Mouse (Mus musculus) CH12F3 (cell line): ENCODE measurements around the gene Nin.

ENCODE experiments used
- in situ Hi-C: fragments of 300-500 bp; cut with MboI; formaldehyde crosslinking; loops from 2 replicates; pipeline ENCODE4 v1.14.3; 2020; ENCODE audit warnings: low sequenced_read_pairs

Gene Nin

DNA sequence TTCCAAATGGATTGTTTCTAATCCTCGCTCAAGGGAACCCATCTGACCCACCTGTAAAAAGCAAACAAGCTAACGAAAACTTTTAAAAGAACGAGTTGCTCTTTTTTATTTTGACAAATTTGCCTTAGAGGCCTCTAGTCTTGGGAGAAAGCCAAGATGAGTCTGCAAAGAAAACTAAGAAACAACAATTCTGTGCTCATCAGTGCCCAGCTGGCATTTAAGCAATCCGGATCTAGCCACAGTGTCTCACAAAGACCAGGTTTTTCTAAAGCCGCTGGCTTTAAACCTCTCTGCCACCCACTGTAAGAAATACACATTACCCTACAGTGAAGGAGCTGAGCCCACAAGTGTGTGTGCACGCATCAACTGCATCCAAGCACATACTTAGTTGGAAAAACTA, 88.1 kb downstream of the Nin start:
- in situ Hi-C loops: no loop called here

DNA sequence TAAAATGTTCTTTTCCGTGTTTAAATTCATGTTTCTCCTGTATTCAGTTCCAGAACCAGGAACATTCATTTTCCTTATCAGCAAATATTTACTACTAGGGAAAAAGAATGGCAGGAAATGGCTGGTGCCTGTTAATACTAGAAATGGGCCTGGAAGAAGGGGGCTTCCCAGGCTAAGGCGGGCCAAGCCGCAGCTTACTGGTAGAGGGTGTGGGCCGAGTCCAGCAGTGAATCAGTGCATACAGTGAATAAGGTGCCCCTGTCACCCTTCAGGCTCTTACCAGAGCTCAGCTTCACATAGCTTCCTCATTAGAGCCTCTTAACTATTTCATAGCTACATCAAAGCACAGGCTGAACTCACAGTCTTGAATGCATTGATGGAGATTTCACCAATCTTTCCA, 89.9 kb downstream of the Nin start:
- in situ Hi-C loops: no loop called here

DNA sequence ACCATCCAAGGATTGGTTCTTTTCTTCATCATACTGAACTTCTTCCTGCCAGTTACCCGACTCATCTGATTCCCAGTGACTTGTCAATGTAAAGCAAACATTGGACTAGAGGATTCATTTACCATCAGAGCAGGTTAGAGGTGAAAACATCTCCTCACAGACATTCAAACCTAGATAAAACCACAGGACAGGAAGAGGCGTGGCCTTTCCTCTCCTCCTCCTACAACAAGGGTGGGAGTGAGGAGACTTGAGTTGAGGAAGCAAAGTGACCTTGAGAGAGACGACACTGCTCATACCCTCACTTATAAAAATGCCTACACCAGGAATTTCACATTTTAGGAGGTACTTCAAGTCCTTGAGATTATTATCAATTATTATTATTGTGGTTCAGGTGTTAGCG, 95.4 kb downstream of the Nin start:
- in situ Hi-C loops: no loop called here

DNA sequence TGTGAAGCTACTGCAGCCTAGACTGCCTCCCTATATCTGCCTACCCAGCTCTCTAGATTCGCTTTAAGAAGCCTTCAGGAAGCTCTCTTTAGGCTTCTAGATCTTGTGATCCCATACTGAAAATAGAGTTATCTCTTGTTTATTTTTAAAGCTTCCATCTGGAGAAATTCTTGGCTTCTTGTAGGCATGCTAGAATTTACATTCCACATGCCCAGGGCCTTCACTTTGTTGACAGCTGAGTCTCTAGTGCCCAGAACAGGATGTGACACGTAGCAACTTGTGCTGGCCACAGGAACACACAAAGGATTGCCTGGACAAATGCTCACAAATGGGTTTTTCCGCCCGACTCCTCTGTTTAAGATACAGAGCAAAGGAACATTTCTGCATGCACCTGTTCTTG, 97.6 kb downstream of the Nin start:
- in situ Hi-C loops: no loop called here

DNA sequence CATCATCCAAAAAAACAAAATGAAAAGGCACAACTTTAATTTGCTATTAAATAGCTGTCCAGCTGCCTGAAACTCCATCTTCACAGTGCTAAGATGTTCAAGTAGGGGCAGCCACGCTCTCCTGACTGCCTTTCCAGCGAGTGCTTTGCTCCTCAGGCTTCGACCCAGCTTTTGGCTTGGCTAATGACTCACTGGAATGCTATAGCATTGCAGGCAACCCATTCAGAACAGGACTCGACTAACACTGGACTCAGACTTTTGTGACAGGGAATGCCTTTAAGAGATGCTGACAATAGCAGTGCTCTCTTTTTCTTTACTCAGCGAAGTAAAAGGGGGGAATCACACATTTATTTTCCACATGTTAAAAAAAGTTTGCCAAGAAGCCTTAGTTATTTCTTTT, 101.8 kb downstream of the Nin start:
- in situ Hi-C loops: no loop called here

DNA sequence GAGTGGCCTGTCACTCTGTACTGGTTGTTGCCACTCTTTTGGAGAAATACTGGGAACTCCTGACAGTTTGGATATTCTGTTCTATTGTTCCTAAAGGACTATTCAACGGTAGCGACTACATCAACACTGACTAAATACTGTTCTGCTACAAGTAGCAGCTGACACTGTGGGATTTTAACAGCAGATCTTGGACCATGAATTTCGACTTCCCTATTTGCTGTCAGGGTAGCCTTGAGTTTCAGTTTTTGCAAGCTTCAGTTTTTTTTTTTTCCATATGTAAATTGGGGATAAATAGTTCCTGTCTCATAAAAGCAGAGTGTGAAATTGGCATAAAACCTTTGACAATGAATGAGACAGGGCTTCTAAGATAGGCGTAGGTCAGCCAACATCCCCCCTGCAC, 103.2 kb downstream of the Nin start:
- in situ Hi-C loops: no loop called here

DNA sequence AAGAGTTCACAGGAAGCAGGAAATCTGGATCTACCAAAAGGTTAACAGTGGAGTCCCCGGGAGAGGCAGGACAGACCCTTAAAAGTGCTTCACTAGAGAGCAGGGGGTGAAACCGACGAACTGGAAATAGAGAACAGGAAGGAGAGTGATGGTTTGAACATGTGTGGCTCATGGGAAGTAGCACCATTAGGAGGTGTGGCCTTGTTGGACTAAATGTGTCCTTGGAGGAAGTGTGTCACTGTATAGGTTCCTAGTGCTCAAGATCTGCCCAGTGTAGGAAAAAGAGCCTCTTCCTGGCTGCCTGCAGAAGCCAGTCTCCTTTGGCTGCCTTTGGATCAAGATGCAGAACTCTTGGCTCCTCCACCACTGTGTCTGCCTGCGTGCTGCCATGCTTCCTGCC, 108.4 kb downstream of the Nin start:
- in situ Hi-C loops: no loop called here

DNA sequence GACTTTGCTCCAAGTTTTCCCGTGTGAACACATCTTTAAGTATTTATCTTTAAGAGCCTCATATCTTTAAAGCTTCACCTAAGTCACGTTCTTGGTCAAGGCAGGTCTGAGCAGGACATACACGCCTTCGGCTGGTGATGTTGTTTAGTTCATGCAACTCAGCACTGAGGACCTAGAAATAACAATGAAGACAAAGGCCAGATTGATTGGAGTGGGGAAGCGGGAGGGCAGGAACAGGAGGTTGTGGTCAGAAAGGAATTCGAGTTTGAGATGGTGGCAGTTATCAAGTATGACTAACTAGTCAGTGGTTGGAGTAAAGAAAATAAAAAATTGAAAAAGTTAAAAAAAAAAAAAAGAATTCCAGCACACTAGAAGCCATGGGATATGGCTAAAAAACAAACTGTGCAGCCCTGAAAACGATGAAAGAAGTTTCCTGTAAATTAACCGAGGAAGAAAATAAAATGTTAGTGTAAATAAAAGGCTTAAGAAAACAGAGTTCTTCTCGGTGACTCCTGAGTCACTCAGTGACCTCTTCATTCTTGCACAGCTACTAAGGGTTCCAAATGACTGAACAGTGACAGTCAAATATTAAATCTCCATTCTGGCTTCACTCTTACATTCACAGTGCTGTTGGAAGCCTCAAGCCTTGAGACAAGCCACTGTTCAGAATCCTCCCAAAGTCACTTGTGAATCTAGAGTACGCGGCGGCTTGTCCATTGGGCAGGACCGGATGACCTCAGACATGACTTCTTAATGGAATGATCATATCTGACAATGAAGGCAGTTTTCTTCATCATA, 115.1 kb downstream of the Nin start:
- in situ Hi-C loops: no loop called here

DNA sequence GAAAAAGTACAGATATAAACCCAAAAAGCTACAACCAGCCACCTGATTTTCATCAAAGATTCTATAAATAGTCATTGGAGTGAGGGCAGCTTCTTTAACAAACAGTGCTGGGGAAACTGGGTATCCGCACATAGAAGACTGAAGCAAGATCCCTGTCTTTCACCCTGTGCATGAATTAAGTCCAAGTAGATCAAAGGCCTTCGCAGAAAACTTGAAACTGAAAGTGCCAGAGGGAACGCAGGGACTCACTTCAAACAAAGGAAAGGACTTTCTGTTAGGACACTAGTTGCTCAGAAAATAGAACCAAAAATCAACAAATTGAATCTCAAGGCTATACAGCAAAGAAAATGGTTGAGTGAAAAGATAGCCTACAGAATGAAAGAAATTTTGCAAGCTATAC, 118.1 kb downstream of the Nin start:
- in situ Hi-C loops: no loop called here

DNA sequence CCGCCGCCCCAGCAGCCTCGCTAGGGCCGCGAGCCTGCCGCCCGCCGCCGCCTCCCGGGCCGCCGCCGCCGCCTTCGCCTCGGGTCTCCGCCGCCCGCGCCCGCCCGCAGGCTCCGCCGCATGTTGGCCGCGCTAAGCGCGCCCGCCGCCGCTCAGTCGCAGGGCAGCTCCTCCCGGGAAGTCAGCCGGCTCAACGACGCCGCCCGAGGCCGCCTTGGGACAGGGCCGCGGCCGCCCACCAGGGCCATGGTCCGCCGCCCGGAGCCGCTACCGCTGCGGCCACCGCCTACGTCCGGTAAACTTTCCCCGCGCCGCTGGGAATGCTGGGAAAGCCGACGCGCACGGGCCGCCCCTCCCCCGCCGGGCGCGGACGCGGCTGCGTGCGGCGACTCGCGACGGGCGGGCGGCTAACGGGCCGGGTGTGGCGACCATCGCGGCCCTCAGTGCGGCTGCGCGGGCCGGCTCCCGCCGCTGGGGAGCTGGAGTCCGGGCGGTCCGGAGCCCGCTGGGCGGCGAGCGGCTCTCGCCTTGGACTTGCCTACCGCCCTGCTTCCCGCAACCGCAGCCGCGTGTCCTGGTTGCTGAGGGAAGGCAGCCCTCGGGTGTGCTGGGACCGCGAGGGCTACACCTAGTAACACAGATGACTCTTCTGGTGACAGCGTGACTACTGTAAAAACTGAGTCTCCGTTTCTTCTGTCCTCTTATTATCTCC, 126.6 kb downstream of the Nin start, which contains the start of gene Sav1:
Gene Sav1 (minus strand): TSS at position 217 of the 712 bp plus-strand sequence.
- in situ Hi-C loops: no loop called here

DNA sequence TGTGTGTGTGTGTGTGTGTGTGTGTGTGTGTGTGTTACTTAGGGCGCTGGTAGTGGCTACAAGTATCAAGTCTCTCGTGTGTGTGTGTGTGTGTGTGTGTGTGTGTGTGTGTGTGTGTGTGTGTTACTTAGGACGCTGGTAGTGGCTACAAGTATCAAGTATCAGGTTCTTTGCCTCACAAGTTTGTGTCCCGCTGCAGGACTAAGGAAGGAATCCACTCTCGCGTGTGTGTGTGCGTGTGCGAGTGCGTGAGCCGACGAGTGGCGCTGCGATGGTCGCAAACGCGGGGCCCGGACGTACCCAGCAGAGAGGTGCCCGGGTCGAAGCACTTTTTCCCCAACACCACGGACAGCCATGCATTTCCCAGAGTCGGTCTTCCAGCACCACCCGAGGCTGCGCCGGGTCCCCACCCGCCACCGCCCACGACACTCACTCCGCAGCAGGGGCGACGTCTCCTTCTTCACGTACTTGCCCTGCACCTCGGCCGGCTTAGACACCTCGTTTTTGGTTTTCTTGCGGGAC, 127.2 kb downstream of the Nin start:
- in situ Hi-C loops: no loop called here

DNA sequence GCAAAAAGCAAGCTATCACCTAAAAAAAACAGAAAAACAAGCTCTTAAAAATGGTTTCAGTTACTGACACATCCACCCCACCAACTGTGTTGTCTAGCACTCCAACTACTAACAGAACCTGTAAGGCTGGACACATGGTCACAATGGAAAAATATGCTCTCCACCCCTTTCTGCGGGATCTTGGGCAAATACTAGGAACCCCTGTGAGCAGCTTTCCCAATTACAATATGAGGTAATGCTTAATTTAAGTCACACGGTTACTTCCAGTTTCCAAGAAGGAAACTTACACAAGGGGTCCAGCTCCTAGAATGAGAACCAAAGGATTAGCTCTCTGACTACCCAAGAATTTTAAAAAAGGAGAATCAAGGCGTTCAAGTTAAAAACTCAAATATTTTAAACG, 128.0 kb downstream of the Nin start:
- in situ Hi-C loops: no loop called here

DNA sequence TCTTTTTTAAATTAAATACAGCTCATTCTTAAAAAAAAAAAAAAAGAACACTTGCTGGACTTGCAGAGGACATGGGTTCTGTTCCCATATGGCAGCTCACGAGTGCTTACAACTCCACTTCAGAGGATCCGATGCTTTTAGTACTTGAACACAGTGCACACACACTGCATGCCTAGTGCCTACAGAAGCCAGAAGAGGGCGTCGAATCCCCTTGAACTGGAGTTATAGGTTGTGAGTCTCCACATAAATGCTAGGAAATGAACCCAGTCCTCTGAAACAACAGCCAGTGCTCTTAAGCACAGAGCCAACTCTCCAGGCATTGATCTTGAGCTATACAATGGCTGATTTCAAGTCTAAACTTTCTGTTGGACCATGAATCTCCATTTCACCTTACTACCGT, 130.6 kb downstream of the Nin start:
- in situ Hi-C loops: no loop called here

DNA sequence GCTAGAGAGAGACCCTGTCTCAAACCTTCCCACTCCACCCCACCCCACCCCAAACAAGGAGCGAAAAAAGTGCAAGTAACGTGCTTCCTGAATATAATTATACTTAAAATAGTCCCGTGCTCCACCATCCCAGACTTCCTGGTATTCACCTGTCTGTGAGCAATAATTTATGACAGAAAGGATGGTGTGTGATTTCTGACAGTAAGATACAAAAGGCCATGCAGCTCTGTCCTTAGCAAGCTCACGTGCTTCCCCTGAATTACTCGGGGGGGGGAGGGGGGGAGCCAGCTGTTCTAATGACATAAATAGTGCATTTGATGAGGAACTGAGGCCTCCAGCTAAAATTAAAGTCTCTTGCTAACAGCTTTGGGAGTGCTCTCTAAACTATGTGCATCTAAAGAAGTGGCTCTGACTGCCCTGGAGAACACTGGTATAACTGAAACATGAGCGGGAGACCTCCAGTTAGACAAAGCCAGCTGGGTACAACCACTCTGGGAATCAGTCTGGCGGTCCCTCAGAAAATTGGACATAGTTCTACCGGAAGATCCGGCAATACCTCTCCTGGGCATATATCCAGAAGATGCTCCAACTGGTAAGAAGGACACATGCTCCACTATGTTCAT, 136.0 kb downstream of the Nin start:
- in situ Hi-C loops: no loop called here

DNA sequence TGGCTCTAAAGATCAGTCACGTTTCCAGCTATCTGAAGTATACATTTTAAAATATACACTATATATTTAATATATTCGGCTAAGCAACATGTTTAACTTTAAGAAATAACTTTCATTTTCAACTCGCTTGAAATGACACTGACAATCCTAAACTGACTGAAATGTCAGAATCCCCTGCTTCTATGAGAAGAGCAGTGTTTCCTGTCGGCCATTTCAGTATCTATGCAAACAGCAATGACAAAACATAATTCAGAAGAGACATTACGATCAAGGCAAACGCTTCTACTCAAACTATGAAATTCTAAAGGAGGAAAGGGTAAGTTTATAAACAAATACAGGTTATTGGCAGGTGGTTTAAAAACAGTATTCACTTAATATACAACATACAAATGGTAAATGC, 136.8 kb downstream of the Nin start:
- in situ Hi-C loops: no loop called here

DNA sequence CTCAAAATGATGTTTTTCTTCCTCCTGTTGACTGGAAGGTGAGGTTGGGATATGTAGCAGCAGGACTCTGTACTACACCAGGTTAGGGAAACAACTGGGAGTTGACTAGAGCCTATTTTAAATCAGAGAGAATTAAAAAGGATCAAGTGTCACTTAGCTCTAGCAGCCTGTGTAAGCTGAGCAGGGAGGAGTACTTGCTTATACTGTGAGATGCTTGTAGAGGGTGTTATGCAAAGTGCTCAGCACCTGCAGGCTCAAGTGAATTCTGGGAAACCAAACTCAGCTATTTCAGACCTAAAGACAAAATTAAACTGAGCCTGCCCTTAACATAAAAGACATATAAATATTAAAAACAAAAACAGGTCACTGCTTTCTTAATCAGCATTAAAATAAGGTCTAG, 139.9 kb downstream of the Nin start:
- in situ Hi-C loops: no loop called here

DNA sequence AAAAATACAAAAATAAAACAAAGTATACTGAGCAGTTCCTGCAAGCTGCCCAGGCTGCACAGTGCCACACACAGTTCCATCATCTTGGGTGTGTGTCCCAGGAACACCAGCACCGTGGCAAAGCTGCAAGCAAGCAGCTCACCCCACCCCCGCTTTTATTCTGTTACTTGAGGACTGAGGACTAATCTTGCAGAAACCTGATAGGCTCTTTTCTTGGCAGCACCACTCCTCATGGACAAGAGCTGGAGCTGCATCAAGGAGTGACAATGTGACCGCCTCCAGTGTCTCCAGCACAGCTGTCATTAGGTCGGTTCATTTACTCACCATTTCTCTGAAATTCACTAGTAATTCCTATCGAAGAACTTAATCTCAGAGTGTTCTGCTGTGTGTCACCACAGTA, 145.4 kb downstream of the Nin start:
- in situ Hi-C loops: no loop called here

DNA sequence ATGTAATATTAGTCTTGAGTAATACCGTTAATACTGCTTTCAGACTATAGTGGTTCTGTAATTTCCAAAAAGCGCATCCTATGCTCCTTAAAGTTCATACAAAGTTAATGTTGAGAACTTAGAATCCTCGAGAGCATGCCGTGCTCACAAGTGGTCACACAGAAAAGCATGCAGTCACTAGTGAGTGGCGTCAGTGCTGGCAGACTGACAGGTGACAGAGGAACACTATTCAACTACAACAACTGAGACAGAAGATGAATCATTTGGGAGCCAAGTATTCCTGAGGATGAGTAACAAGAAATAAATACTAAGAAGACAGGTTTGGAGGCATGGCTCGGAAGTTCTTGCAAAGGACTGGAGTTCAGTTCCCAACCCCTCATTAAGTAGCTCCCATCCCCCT, 146.4 kb downstream of the Nin start:
- in situ Hi-C loops: no loop called here

DNA sequence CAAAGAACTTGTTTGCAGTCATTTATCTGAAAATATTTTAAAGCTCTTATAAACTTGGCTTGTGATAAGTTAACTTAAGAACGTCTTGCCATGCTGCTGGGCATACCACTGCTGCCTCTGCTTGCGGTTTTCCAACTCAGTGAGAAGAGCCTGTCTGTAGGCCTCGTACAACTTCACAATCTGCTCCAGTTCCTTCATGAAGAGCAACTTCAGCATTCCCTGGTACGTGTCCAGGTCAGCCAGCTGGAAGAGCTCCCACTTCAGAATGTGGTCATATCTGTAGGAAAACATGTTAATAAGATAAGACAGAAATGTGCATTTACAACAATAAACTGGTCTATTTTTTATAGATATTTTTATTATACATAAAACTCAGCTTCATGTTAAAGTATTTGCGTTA, 147.4 kb downstream of the Nin start:
- in situ Hi-C loops: no loop called here

DNA sequence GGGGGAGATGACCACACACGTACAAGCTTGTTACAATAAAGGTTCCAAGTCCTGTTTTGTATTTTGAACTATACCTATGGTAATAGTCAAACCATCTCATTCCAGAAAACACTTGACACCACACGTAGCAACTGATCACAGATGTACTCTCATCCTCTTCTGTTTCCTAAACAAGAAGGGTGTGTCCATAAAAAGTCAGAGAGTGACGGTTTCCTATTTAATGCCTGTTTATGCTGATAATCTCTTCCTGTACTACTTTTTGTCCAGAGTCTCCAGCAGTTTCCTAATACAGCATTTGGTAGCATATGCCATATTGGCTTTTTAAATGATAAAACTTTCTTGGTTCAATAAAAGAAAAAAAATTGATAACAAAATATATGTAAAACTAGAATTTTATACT, 147.9 kb downstream of the Nin start:
- in situ Hi-C loops: no loop called here

DNA sequence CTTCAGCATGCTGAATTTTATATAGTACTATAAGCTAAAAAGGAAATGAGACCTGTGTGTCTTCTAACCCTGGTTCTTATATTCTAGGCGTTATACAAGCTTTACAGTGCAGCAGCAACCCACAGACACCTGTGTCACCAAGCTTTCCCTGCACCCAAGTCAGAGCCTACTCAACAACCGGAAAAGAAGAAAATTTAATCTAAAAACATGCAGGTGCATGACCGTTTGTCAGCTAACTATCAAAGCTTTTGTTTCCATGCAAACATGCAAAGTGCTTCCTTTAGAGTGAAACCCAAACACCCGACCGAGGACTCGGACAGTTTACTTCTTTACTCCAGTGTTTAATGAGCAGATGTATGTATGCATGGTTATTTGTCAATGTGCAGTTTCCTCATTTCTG, 150.4 kb downstream of the Nin start:
- in situ Hi-C loops: no loop called here

DNA sequence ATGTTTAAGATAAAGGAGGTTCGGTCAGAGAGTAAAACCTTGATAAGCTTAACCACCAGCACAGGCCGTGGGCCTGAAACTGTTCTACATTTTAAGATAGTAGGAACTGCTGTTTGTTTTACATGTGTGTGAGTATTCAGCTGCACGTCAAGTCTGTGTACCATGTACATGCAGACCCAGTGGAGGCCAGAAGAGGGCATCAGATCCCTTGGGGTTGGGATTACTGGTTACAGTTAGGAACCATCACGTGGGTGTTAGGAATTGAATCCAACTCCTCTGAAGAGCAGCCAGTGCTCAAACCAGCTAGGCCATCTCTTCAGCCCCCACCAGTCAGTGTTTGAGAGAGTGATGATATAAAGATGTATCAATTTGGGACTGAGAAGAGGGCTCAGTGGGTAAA, 151.0 kb downstream of the Nin start:
- in situ Hi-C loops: no loop called here
